Mouse (Mus musculus): ENCODE measurements around the gene Klhdc1. TPM values are rescaled to one million over a fixed set of nuclear protein-coding genes. Genes with fewer than 3 reads are reported as not detected.

Klhdc1 gene
- total RNA-seq, 2 experiments from 2014 or later: 17.5 to 18.6 TPM

DNA sequence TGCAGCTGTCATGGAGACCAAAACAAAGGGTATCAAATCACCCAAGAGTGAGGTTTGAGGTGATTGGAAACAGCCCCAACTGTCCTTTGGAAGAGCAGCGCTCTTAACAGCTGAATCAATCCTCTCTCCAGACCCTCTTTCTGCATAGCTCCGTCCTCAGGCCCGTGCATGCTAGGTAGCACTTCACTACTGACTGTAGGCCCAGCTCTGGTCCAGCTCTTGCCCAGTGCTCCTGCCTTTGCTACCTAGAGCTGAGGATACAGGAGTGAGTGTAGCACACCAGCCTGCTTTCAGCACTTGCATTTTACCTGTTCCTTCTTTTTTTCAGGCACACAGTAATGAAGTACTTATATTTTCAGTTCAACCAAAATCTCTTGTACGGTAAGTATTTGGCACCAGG, 68.7 kb downstream of the Klhdc1 start:
- no peak overlapping the region for H3K27ac ChIP-seq
- no peak for TF ChIP-seq CTCF (conservative IDR thresholded peaks at IDR 0.05)
- H3K4me3 ChIP-seq: no peak overlapping the region
- no peak for DNase-seq (ENCODE audit: low spot score in 2 of 2)

GRCm38 (mm10) chr12:69318431-69318830, 77.5 kb downstream of the Klhdc1 start:
- no peak for DNase-seq (ENCODE audit: low spot score in 2 of 2)
- no peak for TF ChIP-seq CTCF (conservative IDR thresholded peaks at IDR 0.05)
- Histone ChIP-seq H3K4me3 (no peak overlapping the region), H3K27ac (no peak overlapping the region)

DNA sequence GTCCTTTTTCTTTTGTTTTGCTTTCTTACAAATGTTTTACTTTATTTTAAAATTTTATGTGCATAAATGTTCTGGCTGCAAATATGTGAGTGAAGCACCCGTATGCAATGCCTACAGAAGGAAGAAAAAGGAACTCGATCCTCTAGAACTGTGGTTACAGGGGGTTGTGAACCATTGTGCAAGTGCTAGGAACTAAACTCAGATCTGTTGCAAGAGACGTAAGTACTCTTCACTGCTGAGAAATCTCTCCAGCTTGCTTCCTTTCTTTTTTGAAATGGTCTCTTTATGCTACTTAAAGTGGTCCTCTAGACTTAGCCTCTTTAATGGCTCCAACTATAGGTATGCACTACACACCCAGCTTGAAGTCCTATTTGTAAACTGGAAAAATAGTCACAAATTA, 90.2 kb downstream of the Klhdc1 start:
- no peak overlapping the region for H3K4me3 ChIP-seq
- no peak for DNase-seq (ENCODE audit: low spot score in 2 of 2)
- TF ChIP-seq CTCF (conservative IDR thresholded peaks at IDR 0.05): no peak
- no peak overlapping the region for H3K27ac ChIP-seq

DNA sequence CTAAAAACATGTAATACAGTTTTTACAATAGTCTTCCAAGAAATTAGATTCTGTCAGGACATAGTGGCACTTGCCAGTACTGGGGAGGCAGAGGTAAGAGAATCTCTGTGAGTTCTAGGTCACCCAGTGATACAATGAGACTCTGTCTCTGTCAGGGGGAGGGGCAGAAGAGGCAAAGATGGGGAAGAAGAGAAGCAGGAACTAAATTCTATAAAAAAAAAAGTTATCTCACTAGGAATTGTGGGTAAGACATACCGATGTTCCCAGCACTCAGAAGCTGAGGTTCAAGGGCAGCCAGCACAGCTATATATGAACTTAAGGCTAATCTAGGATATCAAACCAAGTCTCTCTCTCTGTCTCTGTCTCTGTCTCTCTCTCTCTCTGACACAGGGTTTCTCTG, 91.2 kb downstream of the Klhdc1 start:
- no peak for DNase-seq (ENCODE audit: low spot score in 2 of 2)
- Histone ChIP-seq H3K27ac (no peak overlapping the region), H3K4me3 (no peak overlapping the region)
- TF ChIP-seq CTCF (conservative IDR thresholded peaks at IDR 0.05): no peak

GRCm38 (mm10) chr12:69333547-69333946, 92.6 kb downstream of the Klhdc1 start:
- TF ChIP-seq CTCF (conservative IDR thresholded peaks at IDR 0.05): peak; percentile 78
- no peak overlapping the region for H3K4me3 ChIP-seq
- DNase-seq (ENCODE audit: low spot score in 2 of 2): peak in 1 of 2 experiments; percentile 22
- no peak overlapping the region for H3K27ac ChIP-seq

Other genes with a start within 250 kb of the Klhdc1 start
- 1,000 to 10,000 TPM; 1,229 to 1,249 TPM for gene Rps29, start 82.0 kb upstream of the Klhdc1 start, total RNA-seq (2021)
- not detected for gene Lrr1, start 72.4 kb upstream of the Klhdc1 start, total RNA-seq (2021)
- 100 to 1,000 TPM; 184 to 187 TPM for gene Rpl36al, start 57.1 kb upstream of the Klhdc1 start, total RNA-seq (2021)
- gene Mgat2, start 57.0 kb upstream of the Klhdc1 start, total RNA-seq (2021): 10 to 100 TPM; 25.6 to 28.2 TPM
- 1 to 10 TPM; 3.8 to 4.1 TPM for gene Gm49383, start 44.1 kb upstream of the Klhdc1 start, total RNA-seq (2021)
- 1 to 10 TPM; 1.9 TPM for gene Dnaaf2, start 42.7 kb upstream of the Klhdc1 start, total RNA-seq (2021)
- gene Gm49384, start 36.9 kb upstream of the Klhdc1 start, total RNA-seq (2021): 1 to 10 TPM; 3.5 to 5.1 TPM
- under 1 TPM; 0.72 to 0.76 TPM for gene Pole2, start 13.0 kb upstream of the Klhdc1 start, total RNA-seq (2021)
- 100 to 1,000 TPM; 115 to 125 TPM for gene Klhdc2, start 55.5 kb downstream of the Klhdc1 start, total RNA-seq (2021)
- gene Nemf, start 116.0 kb downstream of the Klhdc1 start, total RNA-seq (2021): 10 to 100 TPM; 50.0 to 50.2 TPM
- 10 to 100 TPM; 50.1 to 50.3 TPM for gene Arf6, start 131.0 kb downstream of the Klhdc1 start, total RNA-seq (2021)
- 1 to 10 TPM in 1 of 2 experiments, under 1 TPM in 1; 0.61 to 1.1 TPM for gene Gm9887, start 131.3 kb downstream of the Klhdc1 start, total RNA-seq (2021)